Mouse (Mus musculus) CH12.LX (cell line): ENCODE results near the gene March5. TPM values are rescaled to one million over a fixed set of nuclear protein-coding genes. Genes with fewer than 3 reads are reported as not detected.

Experiments used
- DNase-seq: peaks from one replicate; pipeline ENCODE4 v3.0.0-alpha.2; 2013; ENCODE audit errors: extremely low read depth
- H3K27ac ChIP-seq: 2 replicates; pipeline ENCODE4 v1.5.1; 2012; ENCODE audit warnings: low read depth, mild to moderate bottlenecking, control low read depth, moderate library complexity; ENCODE audit not compliant: insufficient read depth
- H3K27me3 ChIP-seq: replicated peaks from 2 replicates; pipeline ENCODE3; 2012; ENCODE audit warnings: inconsistent platforms
- H3K36me3 ChIP-seq, 2 experiments: replicated peaks in 1 of 2; 2 replicates each; pipeline versions ENCODE3 to v1.6.1; 2012; ENCODE audit warnings: inconsistent platforms in 1 of 2, low read length in 1 of 2, mild to moderate bottlenecking in 1 of 2, mixed read lengths in 1 of 2, moderate library complexity in 1 of 2; ENCODE audit not compliant: control insufficient read depth in 1 of 2, insufficient read depth in 1 of 2
- H3K4me1 ChIP-seq, 2 experiments: 2 replicates each; pipeline ENCODE4 v1.6.1; 2012; ENCODE audit warnings: inconsistent platforms in 1 of 2, moderate library complexity in 1 of 2; ENCODE audit not compliant: insufficient read depth in 2 of 2, control insufficient read depth in 1 of 2
- H3K4me2 ChIP-seq: 2 replicates; pipeline ENCODE4 v1.6.1; 2012; ENCODE audit warnings: low read depth, mild to moderate bottlenecking, control low read depth; ENCODE audit not compliant: poor library complexity, insufficient read depth, severe bottlenecking
- H3K4me3 ChIP-seq, 3 experiments: fragments of 150-350 bp in 1 of 3; sonication (generic) in 1 of 3; replicated peaks in 1 of 3; 2 replicates each; pipeline versions ENCODE3 to v1.5.1; 2011 to 2012; ENCODE audit warnings: low read depth in 2 of 3, low read length in 2 of 3, mild to moderate bottlenecking in 2 of 3, moderate library complexity in 2 of 3, control low read depth in 1 of 3, improper control_type of control experiment in 1 of 3, inconsistent platforms in 1 of 3, mixed read lengths in 1 of 3; ENCODE audit not compliant: poor library complexity in 1 of 3
- H3K79me2 ChIP-seq: replicated peaks from 2 replicates; pipeline ENCODE4 v1.6.1; 2012; ENCODE audit warnings: mild to moderate bottlenecking, moderate library complexity; ENCODE audit not compliant: control insufficient read depth, poor library complexity, insufficient read depth, severe bottlenecking; ENCODE audit errors: extremely low read depth
- H3K9ac ChIP-seq: 2 replicates; pipeline ENCODE4 v1.6.1; 2012; ENCODE audit warnings: low read depth, mild to moderate bottlenecking, control low read depth, moderate library complexity; ENCODE audit not compliant: insufficient read depth
- H3K9me3 ChIP-seq: replicated peaks from 2 replicates; pipeline ENCODE3; 2012; ENCODE audit warnings: low read length, inconsistent platforms, mixed read lengths
- BHLHE40 ChIP-seq: IDR thresholded peaks from 2 replicates; pipeline ENCODE4 v1.6.1; 2011; ENCODE audit warnings: mild to moderate bottlenecking, low read depth, low read length, improper control_type of control experiment
- E2F4 ChIP-seq: IDR thresholded peaks from 2 replicates; pipeline ENCODE4 v1.6.1; 2011; ENCODE audit warnings: low read depth, low read length, improper control_type of control experiment; ENCODE audit not compliant: insufficient replicate concordance
- ELF1 ChIP-seq: IDR thresholded peaks from 2 replicates; pipeline ENCODE4 v1.6.1; 2014; ENCODE audit warnings: low read depth, mild to moderate bottlenecking, inconsistent platforms, low read length, improper control_type of control experiment
- EP300 ChIP-seq: IDR thresholded peaks from 2 replicates; pipeline ENCODE4 v1.6.1; 2011; ENCODE audit warnings: low read length, improper control_type of control experiment
- ETS1 ChIP-seq: conservative IDR thresholded peaks from 2 replicates; pipeline ENCODE4 v1.6.1; 2012; ENCODE audit warnings: low read depth, mild to moderate bottlenecking, inconsistent platforms, low read length, improper control_type of control experiment, moderate library complexity
- GABPA ChIP-seq: IDR thresholded peaks from 2 replicates; pipeline ENCODE4 v1.6.1; 2012; ENCODE audit warnings: low read depth, low read length, improper control_type of control experiment, inconsistent platforms; ENCODE audit not compliant: insufficient replicate concordance
- HCFC1 ChIP-seq: IDR thresholded peaks from 2 replicates; pipeline ENCODE4 v1.6.1; 2012; ENCODE audit warnings: low read depth, mild to moderate bottlenecking, inconsistent platforms, low read length, improper control_type of control experiment
- JUN ChIP-seq: IDR thresholded peaks from 2 replicates; pipeline ENCODE4 v1.6.1; 2011; ENCODE audit warnings: low read depth, mild to moderate bottlenecking, low read length, improper control_type of control experiment, moderate library complexity; ENCODE audit not compliant: insufficient read depth
- KAT2A ChIP-seq: IDR thresholded peaks from 2 replicates; pipeline ENCODE4 v1.6.1; 2012; ENCODE audit warnings: low read length, improper control_type of control experiment, inconsistent platforms; ENCODE audit not compliant: insufficient replicate concordance
- MAFK ChIP-seq: IDR thresholded peaks from 2 replicates; pipeline ENCODE4 v1.6.1; 2011; ENCODE audit warnings: low read length, improper control_type of control experiment; ENCODE audit not compliant: insufficient replicate concordance
- MAX ChIP-seq: IDR thresholded peaks from 2 replicates; pipeline ENCODE4 v1.6.1; 2011; ENCODE audit warnings: low read length, improper control_type of control experiment
- MAZ ChIP-seq: IDR thresholded peaks from 2 replicates; pipeline ENCODE4 v1.6.1; 2012; ENCODE audit warnings: low read depth, mild to moderate bottlenecking, inconsistent platforms, low read length, improper control_type of control experiment, moderate library complexity
- MEF2A ChIP-seq: IDR thresholded peaks from 2 replicates; pipeline ENCODE4 v1.6.1; 2014; ENCODE audit warnings: low read depth, mild to moderate bottlenecking, inconsistent platforms, low read length, improper control_type of control experiment, borderline replicate concordance
- MXI1 ChIP-seq: IDR thresholded peaks from 2 replicates; pipeline ENCODE4 v1.6.1; 2011; ENCODE audit warnings: mild to moderate bottlenecking, low read depth, low read length, improper control_type of control experiment
- MYC ChIP-seq: IDR thresholded peaks from 2 replicates; pipeline ENCODE4 v1.6.1; 2011; ENCODE audit warnings: low read depth, mild to moderate bottlenecking, improper control_type of control experiment, low read length
- NELFE ChIP-seq: IDR thresholded peaks from 2 replicates; pipeline ENCODE4 v1.6.1; 2011; ENCODE audit warnings: low read depth, low read length, improper control_type of control experiment
- NRF1 ChIP-seq: IDR thresholded peaks from 2 replicates; pipeline ENCODE4 v1.6.1; 2014; ENCODE audit warnings: low read depth, mild to moderate bottlenecking, inconsistent platforms, low read length, improper control_type of control experiment, moderate library complexity
- RAD21 ChIP-seq: IDR thresholded peaks from 2 replicates; pipeline ENCODE4 v1.6.1; 2011; ENCODE audit warnings: low read depth, mild to moderate bottlenecking, low read length, improper control_type of control experiment, moderate library complexity
- RCOR1 ChIP-seq: conservative IDR thresholded peaks from 2 replicates; pipeline ENCODE4 v1.6.1; 2012; ENCODE audit warnings: low read depth, mild to moderate bottlenecking, inconsistent platforms, low read length, improper control_type of control experiment
- SIN3A ChIP-seq: IDR thresholded peaks from 2 replicates; pipeline ENCODE4 v1.6.1; 2012; ENCODE audit warnings: low read length, improper control_type of control experiment, inconsistent platforms
- SMC3 ChIP-seq: IDR thresholded peaks from 2 replicates; pipeline ENCODE4 v1.6.1; 2011; ENCODE audit warnings: low read depth, low read length, improper control_type of control experiment
- TBP ChIP-seq: conservative IDR thresholded peaks from 2 replicates; pipeline ENCODE4 v1.6.1; 2011; ENCODE audit warnings: low read depth, low read length, improper control_type of control experiment
- TCF12 ChIP-seq: IDR thresholded peaks from 2 replicates; pipeline ENCODE4 v1.6.1; 2014; ENCODE audit warnings: low read depth, mild to moderate bottlenecking, inconsistent platforms, low read length, improper control_type of control experiment
- UBTF ChIP-seq: IDR thresholded peaks from 2 replicates; pipeline ENCODE4 v1.6.1; 2012; ENCODE audit warnings: low read depth, mild to moderate bottlenecking, inconsistent platforms, low read length, improper control_type of control experiment, moderate library complexity
- USF1 ChIP-seq: IDR thresholded peaks from 2 replicates; pipeline ENCODE4 v1.6.1; 2014; ENCODE audit warnings: low read depth, mild to moderate bottlenecking, inconsistent platforms, low read length, improper control_type of control experiment
- USF2 ChIP-seq: conservative IDR thresholded peaks from 2 replicates; pipeline ENCODE4 v1.6.1; 2011; ENCODE audit warnings: low read depth, low read length, improper control_type of control experiment
- ZC3H11A ChIP-seq: IDR thresholded peaks from 2 replicates; pipeline ENCODE4 v1.6.1; 2012; ENCODE audit warnings: low read depth, mild to moderate bottlenecking, inconsistent platforms, low read length, improper control_type of control experiment
- ZMIZ1 ChIP-seq: IDR thresholded peaks from 2 replicates; pipeline ENCODE4 v1.6.1; 2012; ENCODE audit warnings: low read depth, mild to moderate bottlenecking, inconsistent platforms, low read length, improper control_type of control experiment
- ZNF384 ChIP-seq: IDR thresholded peaks from 2 replicates; pipeline ENCODE4 v1.6.1; 2012; ENCODE audit warnings: low read depth, low read length, improper control_type of control experiment, inconsistent platforms
- dilution Hi-C: fragments of 300-500 bp; cut with MboI; formaldehyde crosslinking; loops from 2 replicates; pipeline ENCODE4 v1.14.3; 2020; ENCODE audit warnings: low sequenced_read_pairs; ENCODE audit not compliant: extremely low pct_unique_long_range_greater_than_20kb, extremely low pct_ligation_motif_present
- in situ Hi-C: fragments of 300-500 bp; cut with MboI; formaldehyde crosslinking; loops from 3 replicates; pipeline ENCODE4 v1.14.3; 2019; ENCODE audit warnings: low sequenced_read_pairs, low pct_ligation_motif_present, low pct_unique_long_range_greater_than_20kb, mixed read lengths
- polyA plus RNA-seq: library from polyadenylated mRNA; unstranded; fragments of >175 nt; gene quantifications from 2 replicates; pipeline ENCODE4 v1.2.1, GENCODE M21; 2012; ENCODE audit warnings: low read depth; ENCODE audit not compliant: insufficient read length
- total RNA-seq, 2 experiments: library from RNA; depleted of rRNA; stranded (reverse); fragments of 300-350 nt in 1 of 2; fragments of >200 nt in 1 of 2; gene quantifications; 2 replicates each; pipeline ENCODE4 v1.2.3; 2012 to 2014

March5 gene
- total and polyA plus RNA-seq, 3 experiments = 118 to 160 (median 137) TPM

DNA sequence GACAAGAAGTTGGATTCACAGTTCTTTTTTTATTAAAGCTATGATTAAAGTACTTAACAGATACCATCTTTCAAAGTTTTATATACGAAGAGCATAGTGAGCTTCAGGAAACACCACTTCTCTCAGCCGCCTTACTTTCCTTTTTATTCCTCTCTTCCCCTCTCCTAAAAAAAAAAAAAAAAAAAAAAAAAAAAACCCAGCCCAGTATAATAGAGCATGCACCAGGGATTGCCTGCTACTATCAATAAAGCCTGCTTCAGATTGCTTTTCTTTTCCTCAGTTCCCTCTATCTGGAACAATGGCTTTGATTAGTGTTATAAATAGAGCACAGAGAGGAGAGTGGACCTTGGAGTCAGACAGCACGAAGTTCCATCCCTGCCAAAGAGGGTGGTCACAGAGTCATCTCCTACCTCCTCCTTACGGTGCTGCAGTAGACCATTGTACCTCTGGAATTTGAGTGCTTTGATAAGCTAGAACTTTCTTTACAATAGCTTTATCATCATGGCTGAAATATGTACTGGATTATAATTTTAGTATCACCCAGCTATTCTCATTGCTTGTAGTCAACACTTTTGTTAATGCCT is 30.4 kb upstream of the March5 start:
- Histone ChIP-seq H3K4me3 (no peak overlapping the region), H3K27ac (no peak overlapping the region), H3K4me1 (peaks cover 0 to 18% of the 10 kb centered on the region in 2 experiments; a peak in 2 of 4 replicates), H3K79me2 (peaks cover 18% of the 10 kb centered on the region), H3K36me3 (no peaks in the 10 kb centered on the region), H3K27me3 (peaks cover 6% of the 10 kb centered on the region), H3K9ac (no peak overlapping the region), H3K9me3 (no peaks in the 10 kb centered on the region), H3K4me2 (peak overlapping the region; percentile 55)
- dilution Hi-C loops = no loop called here
- DNase-seq = no peak
- in situ Hi-C loops = no loop called here
- TF ChIP-seq ELF1 = no peak
- TF ChIP-seq TCF12 = no peak
- TF ChIP-seq ZNF384 = peak; percentile 88

DNA sequence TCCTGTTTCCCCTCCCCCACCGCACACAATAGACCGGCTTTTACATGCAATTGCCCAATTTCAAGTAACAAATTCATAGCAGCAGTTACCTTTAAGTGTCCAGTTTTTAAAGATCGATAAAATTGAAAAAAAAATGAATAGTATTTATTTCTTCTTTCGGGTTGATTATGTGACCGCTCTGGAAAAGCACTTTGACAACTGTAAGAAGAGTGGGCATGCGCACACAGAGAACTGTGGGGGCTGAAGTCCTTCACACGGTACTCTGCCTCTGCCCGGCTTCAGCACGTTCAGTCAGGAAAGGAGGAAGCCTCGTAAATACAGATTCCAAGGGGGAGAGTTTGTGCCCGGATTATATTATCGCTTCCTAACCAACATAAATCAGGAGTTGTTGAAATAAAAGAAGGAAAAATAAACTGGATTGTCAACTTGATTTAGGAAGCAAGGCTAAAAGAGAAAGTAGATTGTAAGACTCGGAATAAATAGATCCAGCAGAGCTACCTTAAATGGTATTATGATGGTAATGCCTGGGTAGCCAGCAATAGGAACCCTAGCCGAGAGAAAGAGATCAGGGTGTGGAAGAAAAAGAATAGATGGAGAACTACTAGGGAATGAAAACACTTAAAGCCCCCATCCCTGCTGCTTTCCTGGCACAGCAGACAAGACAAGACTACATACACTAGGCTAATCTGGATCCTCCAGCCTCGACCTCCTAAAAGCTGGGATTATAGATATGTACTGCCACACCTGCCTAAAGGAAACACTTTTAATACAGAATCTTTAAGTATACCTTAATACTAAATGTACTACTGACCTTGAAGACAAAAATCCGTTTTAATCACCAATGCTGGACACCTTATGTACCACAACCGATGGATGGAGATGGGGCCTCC is 29.3 kb upstream of the March5 start:
- DNase-seq = no peak
- dilution Hi-C loops = no loop called here
- peaks cover 0 to 17% of the 10 kb centered on the region in 2 experiments; a peak in 2 of 4 replicates for H3K4me1 ChIP-seq
- peaks cover 12% of the 10 kb centered on the region for H3K79me2 ChIP-seq
- in situ Hi-C loops = no loop called here
- H3K4me2 ChIP-seq = peak overlapping the region; percentile 73; the same call in 1 of the 2 replicates
- peak overlapping the region; percentile 34; the same call in 1 of the 2 replicates for H3K9ac ChIP-seq
- no peaks in the 10 kb centered on the region for H3K36me3 ChIP-seq
- H3K4me3 ChIP-seq = peak overlapping the region in 1 of 3 experiments; percentile 12
- H3K27me3 ChIP-seq = peaks cover 6% of the 10 kb centered on the region
- no peaks in the 10 kb centered on the region for H3K9me3 ChIP-seq
- H3K27ac ChIP-seq = no peak overlapping the region
- peak; percentile 51; the same call in 1 of the 2 replicates for TF ChIP-seq SIN3A
- no peak for TF ChIP-seq USF2
- no peak for TF ChIP-seq MEF2A
- TF ChIP-seq MYC = no peak
- no peak for TF ChIP-seq TBP
- TF ChIP-seq MAFK = no peak
- no peak for TF ChIP-seq E2F4
- no peak for TF ChIP-seq KAT2A
- no peak for TF ChIP-seq RCOR1
- no peak for TF ChIP-seq EP300
- peak; percentile 33; the same call in 1 of the 2 replicates for TF ChIP-seq MXI1
- TF ChIP-seq SMC3 = no peak
- TF ChIP-seq TCF12 = no peak
- peak; percentile 38; the same call in 1 of the 2 replicates for TF ChIP-seq ZNF384
- TF ChIP-seq NELFE = no peak
- TF ChIP-seq ZC3H11A = no peak
- TF ChIP-seq BHLHE40 = peak; percentile 35; the same call in 1 of the 2 replicates
- TF ChIP-seq NRF1 = peak; percentile 70
- no peak for TF ChIP-seq JUN
- no peak for TF ChIP-seq RAD21
- no peak for TF ChIP-seq MAX
- peak; percentile 59 for TF ChIP-seq HCFC1
- no peak for TF ChIP-seq UBTF
- TF ChIP-seq MAZ = no peak
- no peak for TF ChIP-seq ZMIZ1
- no peak for TF ChIP-seq GABPA
- no peak for TF ChIP-seq ETS1
- TF ChIP-seq USF1 = no peak
